Mouse (Mus musculus) erythroblast, embryonic 14.5 days (primary cell): ENCODE results near the gene Hist2h2aa2. TPM values are rescaled to one million over a fixed set of nuclear protein-coding genes. Genes with fewer than 3 reads are reported as not detected.
"Not testable (repeated sequence)": the region's sequence is repeated elsewhere in the genome, so short reads cannot be mapped to it uniquely, and the experiment has no call there.

ENCODE experiments used
- H3K27me3 ChIP-seq: 2 replicates; pipeline ENCODE4 v1.6.1; 2012; ENCODE audit warnings: inconsistent platforms; ENCODE audit not compliant: control insufficient read depth
- H3K36me3 ChIP-seq: 2 replicates; pipeline ENCODE4 v1.6.1; 2012; ENCODE audit warnings: mild to moderate bottlenecking, inconsistent platforms; ENCODE audit not compliant: control insufficient read depth
- H3K4me1 ChIP-seq: 2 replicates; pipeline ENCODE4 v1.6.1; 2012; ENCODE audit warnings: inconsistent platforms; ENCODE audit not compliant: control insufficient read depth
- H3K4me3 ChIP-seq: replicated peaks from 2 replicates; pipeline ENCODE3; 2012; ENCODE audit warnings: moderate library complexity, mild to moderate bottlenecking, inconsistent platforms
- H3K9me3 ChIP-seq: 2 replicates; pipeline ENCODE4 v1.6.1; 2012; ENCODE audit warnings: low read length, inconsistent platforms, mixed read lengths; ENCODE audit not compliant: control insufficient read depth
- GATA1 ChIP-seq: IDR thresholded peaks from 2 replicates; pipeline ENCODE4 v1.6.1; 2012; ENCODE audit warnings: low read length, inconsistent platforms, mixed read lengths
- TAL1 ChIP-seq: IDR thresholded peaks from 3 replicates; pipeline ENCODE4 v1.6.1; 2012; ENCODE audit warnings: low read length, inconsistent platforms, mixed read lengths
- polyA plus RNA-seq: library from polyadenylated mRNA; stranded (reverse); fragments of >175 nt; gene quantifications from 2 replicates; pipeline ENCODE4 v1.2.3, GENCODE M21; 2012

The Hist2h2aa2 gene
- polyA plus RNA-seq, 1 experiment, result 64.0 TPM

- Histone ChIP-seq H3K4me1 (no peaks in the 10 kb centered on the region; the same call in 1 of the 2 replicates), H3K9me3 (no peaks in the 10 kb centered on the region), H3K4me3 (no peak overlapping the region), H3K36me3 (no peaks in the 10 kb centered on the region), H3K27me3 (peaks cover 21% of the 10 kb centered on the region)
- TF ChIP-seq TAL1 (no peak), GATA1 (no peak)
Observed at GRCm38 (mm10) chr3:96209242-96209641, 30.8 kb downstream of the Hist2h2aa2 start.

DNA sequence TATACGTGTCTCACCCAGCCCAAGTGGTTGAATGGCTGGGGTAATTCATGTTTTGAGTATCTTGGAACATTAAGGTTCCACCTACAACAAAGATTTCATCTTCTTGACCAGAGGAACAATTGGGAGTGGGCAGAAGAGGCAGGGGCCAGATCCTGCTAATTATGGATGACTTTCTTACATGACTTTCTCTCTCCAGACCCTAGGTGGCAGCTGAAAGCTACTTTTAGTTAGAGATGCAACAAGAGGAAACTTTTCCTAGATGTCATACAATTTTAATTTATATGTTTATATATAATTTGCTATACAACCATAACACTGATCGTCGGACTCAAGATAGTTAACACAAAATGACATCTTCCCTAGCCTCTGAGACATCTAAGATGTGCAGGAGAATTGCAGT lies 32.3 kb downstream of the Hist2h2aa2 start:
- H3K27me3 ChIP-seq, result peaks cover 19% of the 10 kb centered on the region
- no peak for TF ChIP-seq TAL1
- TF ChIP-seq GATA1, result no peak
- H3K9me3 ChIP-seq, result no peaks in the 10 kb centered on the region
- no peak overlapping the region for H3K4me3 ChIP-seq
- no peaks in the 10 kb centered on the region for H3K36me3 ChIP-seq
- no peaks in the 10 kb centered on the region; the same call in 1 of the 2 replicates for H3K4me1 ChIP-seq

DNA sequence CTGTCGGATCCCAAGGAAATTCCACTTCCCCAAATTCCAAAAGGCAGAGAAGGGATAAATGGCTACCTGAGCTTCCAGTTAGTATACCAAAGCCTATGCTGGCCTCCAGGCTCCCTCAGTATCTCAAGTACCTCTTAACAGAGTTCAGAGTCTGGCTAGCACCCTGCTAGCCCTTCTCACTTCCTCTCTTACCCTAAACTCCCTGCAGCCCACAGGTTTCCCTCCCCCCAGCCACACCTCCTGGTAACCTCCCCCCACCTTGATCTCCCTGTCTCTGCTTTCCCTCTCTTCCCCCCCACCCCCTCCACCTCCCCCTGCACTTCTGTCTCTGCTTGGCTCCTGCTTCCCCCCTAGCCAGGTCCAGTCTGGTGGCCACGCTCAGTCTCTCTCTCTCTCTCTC lies 40.3 kb downstream of the Hist2h2aa2 start:
- Histone ChIP-seq H3K36me3 (no peaks in the 10 kb centered on the region; the same call in 1 of the 2 replicates), H3K27me3 (no peaks in the 10 kb centered on the region), H3K9me3 (peaks cover 5% of the 10 kb centered on the region), H3K4me3 (no peak overlapping the region), H3K4me1 (peaks cover 34% of the 10 kb centered on the region)
- no peak for TF ChIP-seq TAL1
- no peak for TF ChIP-seq GATA1

GRCm38 (mm10) chr3:96198601-96199251 lies 41.4 kb downstream of the Hist2h2aa2 start:
- H3K4me1 ChIP-seq, result peaks cover 34% of the 10 kb centered on the region
- H3K27me3 ChIP-seq, H3K4me3 ChIP-seq, H3K9me3 ChIP-seq, H3K36me3 ChIP-seq: not testable (repeated sequence)

- Histone ChIP-seq H3K27me3 (peaks cover 9% of the 10 kb centered on the region), H3K36me3 (no peaks in the 10 kb centered on the region; the same call in 1 of the 2 replicates), H3K4me1 (peaks cover 34% of the 10 kb centered on the region), H3K9me3 (peaks cover 5% of the 10 kb centered on the region), H3K4me3 (peak overlapping the region; percentile 85)
- no peak for TF ChIP-seq GATA1
- no peak for TF ChIP-seq TAL1
Observed at GRCm38 (mm10) chr3:96198181-96198580, 41.9 kb downstream of the Hist2h2aa2 start.

DNA sequence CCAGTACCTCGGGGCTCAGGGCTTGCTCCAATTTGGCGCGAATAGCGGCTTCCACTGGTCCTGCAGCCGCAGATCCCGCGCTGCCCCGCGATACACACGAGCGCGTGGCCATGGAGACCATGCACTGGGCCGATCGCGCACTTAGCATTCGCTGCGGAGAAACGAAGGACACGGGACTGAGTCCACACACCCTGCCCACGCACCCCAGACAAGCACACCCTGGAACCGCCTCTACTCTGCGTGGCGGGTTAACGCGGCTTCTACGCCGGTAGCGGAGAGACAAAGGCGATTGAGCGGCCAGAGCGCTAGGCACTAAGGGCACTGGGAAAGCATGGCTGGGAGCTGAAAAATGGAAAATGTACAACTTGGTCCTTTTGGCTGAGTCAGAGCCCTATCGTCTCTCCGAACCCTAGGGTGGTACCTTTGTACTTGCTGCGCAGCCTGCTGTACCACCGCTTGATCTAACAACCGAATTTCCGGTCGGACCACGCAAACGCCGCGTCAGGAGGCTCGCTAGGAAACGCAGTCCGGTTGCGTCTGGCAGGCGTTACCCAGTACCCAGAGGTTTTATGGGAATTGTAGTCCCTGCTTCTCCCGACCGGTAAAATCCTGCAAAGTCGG lies 42.8 kb downstream of the Hist2h2aa2 start:
- H3K4me3 ChIP-seq, result peak overlapping the region; percentile 85
- H3K27me3 ChIP-seq, result peaks cover 19% of the 10 kb centered on the region
- no peaks in the 10 kb centered on the region; the same call in 1 of the 2 replicates for H3K36me3 ChIP-seq
- peaks cover 5% of the 10 kb centered on the region for H3K9me3 ChIP-seq
- TF ChIP-seq TAL1 (no peak), GATA1 (no peak)
- peaks cover 34% of the 10 kb centered on the region for H3K4me1 ChIP-seq

DNA sequence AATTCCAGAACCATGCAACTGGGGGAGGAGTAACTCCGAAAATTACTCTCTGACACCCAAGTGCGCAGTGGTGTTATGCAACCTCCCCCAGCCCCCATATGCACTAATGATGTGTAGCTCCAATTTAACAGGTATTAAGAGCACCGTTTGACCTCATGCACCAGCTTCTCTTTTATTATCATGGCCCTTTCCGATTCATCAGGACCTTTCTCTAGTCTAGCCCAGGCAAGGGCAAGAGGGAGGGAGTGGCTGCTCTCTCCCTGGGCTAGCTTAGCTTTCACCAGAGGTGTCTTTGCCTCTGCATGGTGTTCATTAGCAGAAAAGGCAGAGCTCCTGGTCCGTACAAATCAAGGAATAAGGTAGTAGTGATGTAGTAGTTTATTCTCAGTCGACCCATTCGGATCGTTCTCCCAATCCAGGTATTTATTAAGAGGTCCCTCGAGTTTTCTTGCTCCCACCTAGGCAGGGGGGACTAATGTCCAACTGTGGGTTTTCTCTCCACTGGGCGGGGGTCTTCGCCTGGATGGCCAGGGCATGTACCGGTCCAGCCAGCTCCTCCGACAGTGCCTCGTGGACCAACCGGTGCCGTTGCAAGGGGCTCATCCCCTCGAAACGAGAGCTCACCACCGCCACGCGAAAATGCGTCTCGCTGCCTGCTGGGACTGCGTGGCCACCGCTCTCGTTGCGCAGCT lies 43.5 kb downstream of the Hist2h2aa2 start:
- Histone ChIP-seq H3K4me1 (peaks cover 34% of the 10 kb centered on the region), H3K9me3 (peaks cover 5% of the 10 kb centered on the region), H3K27me3 (peaks cover 23% of the 10 kb centered on the region), H3K36me3 (no peaks in the 10 kb centered on the region; the same call in 1 of the 2 replicates), H3K4me3 (peak overlapping the region; percentile 85)
- TF ChIP-seq GATA1 (no peak), TAL1 (no peak)

GRCm38 (mm10) chr3:96195616-96196313 lies 44.3 kb downstream of the Hist2h2aa2 start:
- TF ChIP-seq GATA1, result no peak
- TF ChIP-seq TAL1, result no peak
- Histone ChIP-seq H3K27me3 (peaks cover 23% of the 10 kb centered on the region), H3K36me3 (no peaks in the 10 kb centered on the region; the same call in 1 of the 2 replicates), H3K9me3 (peaks cover 5% of the 10 kb centered on the region), H3K4me1 (peaks cover 34% of the 10 kb centered on the region), H3K4me3 (no peak overlapping the region)

GRCm38 (mm10) chr3:96194966-96195365 lies 45.1 kb downstream of the Hist2h2aa2 start:
- Histone ChIP-seq H3K4me1 (peaks cover 34% of the 10 kb centered on the region), H3K4me3 (no peak overlapping the region), H3K27me3 (peaks cover 30% of the 10 kb centered on the region), H3K9me3 (peaks cover 5% of the 10 kb centered on the region), H3K36me3 (no peaks in the 10 kb centered on the region; the same call in 1 of the 2 replicates)
- TF ChIP-seq TAL1, result no peak
- TF ChIP-seq GATA1, result no peak
